Mouse (Mus musculus) heart, embryonic 12.5 days (tissue): ENCODE data around the gene Hsf4. TPM values are rescaled to one million over a fixed set of nuclear protein-coding genes. Genes with fewer than 3 reads are reported as not detected.
A peak's percentile ranks its signal among the peaks of the same experiment; 100 is the strongest.

Experiments used
- ATAC-seq: fragments of 200-750 bp; cut with Nextera tagmentation; 2 replicates; pipeline ENCODE4 v1.8.0; 2017; ENCODE audit warnings: moderate TSS enrichment, moderate library complexity; ENCODE audit not compliant: insufficient number of reproducible peaks, low FRiP score
- H3K27ac ChIP-seq: fragments of 300-500 bp; sonication (generic); 2 replicates; pipeline ENCODE4 v1.5.1; 2016; ENCODE audit warnings: mild to moderate bottlenecking, moderate library complexity; ENCODE audit not compliant: poor library complexity, severe bottlenecking
- H3K27me3 ChIP-seq: fragments of 300-500 bp; sonication (generic); replicated peaks from 2 replicates; pipeline ENCODE4 v1.6.1; 2016; ENCODE audit warnings: mild to moderate bottlenecking, moderate library complexity
- H3K36me3 ChIP-seq: fragments of 300-500 bp; sonication (generic); 2 replicates; pipeline ENCODE4 v1.6.1; 2016; ENCODE audit warnings: mild to moderate bottlenecking, moderate library complexity
- H3K4me1 ChIP-seq: fragments of 300-500 bp; sonication (generic); replicated peaks from 2 replicates; pipeline ENCODE4 v1.6.1; 2016; ENCODE audit warnings: mild to moderate bottlenecking
- H3K4me2 ChIP-seq: fragments of 300-500 bp; sonication (generic); 2 replicates; pipeline ENCODE4 v1.6.1; 2016; ENCODE audit warnings: mild to moderate bottlenecking, moderate library complexity
- H3K4me3 ChIP-seq: fragments of 300-500 bp; sonication (generic); 2 replicates; pipeline ENCODE4 v1.5.1; 2016; ENCODE audit warnings: mild to moderate bottlenecking
- H3K9ac ChIP-seq: fragments of 300-500 bp; sonication (generic); 2 replicates; pipeline ENCODE4 v1.6.1; 2016; ENCODE audit warnings: mild to moderate bottlenecking, moderate library complexity
- H3K9me3 ChIP-seq: fragments of 300-500 bp; sonication (generic); replicated peaks from 2 replicates; pipeline ENCODE4 v1.6.1; 2016; ENCODE audit warnings: mild to moderate bottlenecking, moderate library complexity
- WGBS: fragments of 180-500 bp; shearing (Covaris S2); methylation state at CpG from one replicate; pipeline ENCODE4 v1.1.7; 2016; 5-methylcytosine and 5-hydroxymethylcytosine counted together
- microRNA counts: library from miRNA; unstranded; fragments of <30 nt; microRNA quantifications from one replicate; lab custom pipeline; 2017
- microRNA-seq: library from miRNA; unstranded; fragments of <30 nt; microRNA quantifications from one replicate; pipeline ENCODE4, GENCODE M21; 2017
- polyA plus RNA-seq: library from polyadenylated mRNA; unstranded; fragments of >200 nt; fragmentation: Nextera tagmentation; extraction: Ambion mirVana; gene quantifications from 2 replicates; pipeline ENCODE4 v1.2.1, GENCODE M21; 2016

The Hsf4 gene
- polyA plus RNA-seq, 1 experiment from 2014 or later = not detected

- ATAC-seq = no peak
- Histone ChIP-seq H3K27me3 (no peaks in the 10 kb centered on the region), H3K9me3 (no peaks in the 10 kb centered on the region), H3K4me1 (peaks cover 19% of the 10 kb centered on the region), H3K27ac (no peak overlapping the region; the same call in 1 of the 2 replicates), H3K4me3 (no peak overlapping the region), H3K9ac (no peak overlapping the region), H3K4me2 (no peak overlapping the region), H3K36me3 (peaks cover 36% of the 10 kb centered on the region)
- 74% methylated on average over 4 of the region's 4 CpGs for WGBS
Observed at GRCm38 (mm10) chr8:105323183-105323582, 53.6 kb downstream of the Hsf4 start.

MicroRNAs encoded within 50 kb of the gene (microRNA counts, 519-probe panel; counts per million panel counts)
- 3,942 counts per million, percentile 31 among the panel's probes with 10 or more counts for microRNA mmu-miR-328 (lab: Ali Mortazavi, UCI)

Small RNA genes within 50 kb of the gene (microRNA-seq; reads per million reads assigned to microRNA genes)
- gene Gm27320 (not detected), gene Mir328 (339 reads per million, percentile 68 among the genes with 10 or more reads in this experiment)

Other genes with a start within 250 kb of the Hsf4 start
- gene Ces3a, start 221.2 kb upstream of the Hsf4 start, polyA plus RNA-seq = not detected in 2 replicates
- not detected in 2 replicates for gene Ces3b, start 186.0 kb upstream of the Hsf4 start, polyA plus RNA-seq
- gene Ces4a, start 138.0 kb upstream of the Hsf4 start, polyA plus RNA-seq = not detected in 2 replicates
- gene Cbfb, start 99.1 kb upstream of the Hsf4 start, polyA plus RNA-seq = 65.3 and 67.9 TPM in 2 replicates
- 18.7 and 18.9 TPM in 2 replicates for gene D230025D16Rik, start 44.7 kb upstream of the Hsf4 start, polyA plus RNA-seq
- gene B3gnt9, start 14.6 kb upstream of the Hsf4 start, polyA plus RNA-seq = 10.2 and 10.8 TPM in 2 replicates
- gene Tradd, start 5.2 kb upstream of the Hsf4 start, polyA plus RNA-seq = 16.0 and 16.6 TPM in 2 replicates
- gene Fbxl8, start 5.2 kb upstream of the Hsf4 start, polyA plus RNA-seq = 2.2 and 2.6 TPM in 2 replicates
- gene Nol3, start 6.3 kb downstream of the Hsf4 start, polyA plus RNA-seq = 1.8 and 2.1 TPM in 2 replicates
- gene 4931428F04Rik, start 20.1 kb downstream of the Hsf4 start, polyA plus RNA-seq = 7.9 and 8.1 TPM in 2 replicates
- gene Exoc3l, start 26.3 kb downstream of the Hsf4 start, polyA plus RNA-seq = 16.1 and 19.5 TPM in 2 replicates
- gene E2f4, start 27.9 kb downstream of the Hsf4 start, polyA plus RNA-seq = 60.8 and 64.1 TPM in 2 replicates
- gene Elmo3, start 35.8 kb downstream of the Hsf4 start, polyA plus RNA-seq = 2.8 and 3.3 TPM in 2 replicates
- 1.3 TPM in 2 replicates for gene Lrrc29, start 56.5 kb downstream of the Hsf4 start, polyA plus RNA-seq
- 73.5 and 80.7 TPM in 2 replicates for gene Tmem208, start 56.6 kb downstream of the Hsf4 start, polyA plus RNA-seq
- gene Fhod1, start 78.2 kb downstream of the Hsf4 start, polyA plus RNA-seq = 1.6 and 2.0 TPM in 2 replicates
- gene Slc9a5, start 79.0 kb downstream of the Hsf4 start, polyA plus RNA-seq = 1.6 and 2.0 TPM in 2 replicates
- gene Plekhg4, start 103.5 kb downstream of the Hsf4 start, polyA plus RNA-seq = 0.23 TPM in 1 of 2 replicates, not detected in the other
- not detected in 2 replicates for gene Kctd19, start 143.7 kb downstream of the Hsf4 start, polyA plus RNA-seq
- gene Lrrc36, start 143.8 kb downstream of the Hsf4 start, polyA plus RNA-seq = 0.13 TPM in 1 of 2 replicates, not detected in the other
- 13.8 and 14.4 TPM in 2 replicates for gene Tppp3, start 201.7 kb downstream of the Hsf4 start, polyA plus RNA-seq
- 23.1 and 23.3 TPM in 2 replicates for gene Zdhhc1, start 227.1 kb downstream of the Hsf4 start, polyA plus RNA-seq
- gene Hsd11b2, start 249.0 kb downstream of the Hsf4 start, polyA plus RNA-seq = 1.7 and 1.9 TPM in 2 replicates